ENCODE assay signal across 11 mouse cellular contexts in genomic region chr5:145071342-145071741, GRCm38 (mm10). TPM values are rescaled to one million over a fixed set of nuclear protein-coding genes. Genes with fewer than 3 reads are reported as not detected.
DNase-seq lines count a peak whose midpoint lies in the region; ATAC-seq and TF ChIP-seq lines count a peak whose summit lies in the region.
"Had no signal": no experiment of that assay in that cellular context is flagged by ENCODE, and none has a peak within 500 bp of the region (broad histone marks: within the 10 kb centered on the region; RNA-seq: fewer than 3 reads in every experiment).

No protein-coding gene starts in this region.

- no peak for TF ChIP-seq POLR2A in small intestine, adult 2 months (IDR thresholded peaks at IDR 0.05; ENCODE audit: low read depth, low read length)

- H3K4me3 ChIP-seq in layer of hippocampus, adult 2 months = no peak overlapping the region
- H3K4me3 ChIP-seq in small intestine, adult 2 months (ENCODE audit: low read depth, low read length) = no peak overlapping the region
- H3K4me3 ChIP-seq: lung, embryonic 15.5 days; myocyte had no signal

- H3K4me1 ChIP-seq in small intestine, adult 2 months (ENCODE audit: control insufficient read depth, insufficient read depth, insufficient read length, low read length) = no peaks in the 10 kb centered on the region
- H3K4me1 ChIP-seq: lung, embryonic 15.5 days had no signal

- no peaks in the 10 kb centered on the region for H3K36me3 ChIP-seq in small intestine, adult 2 months (ENCODE audit: control insufficient read depth, insufficient read depth, low read length)
- H3K36me3 ChIP-seq: lung, embryonic 15.5 days had no signal

- H3K27me3 ChIP-seq in small intestine, adult 2 months (ENCODE audit: control insufficient read depth, insufficient read depth, low read length) = no peaks in the 10 kb centered on the region
- H3K27me3 ChIP-seq: lung, embryonic 15.5 days had no signal

- peak; percentile 29 for TF ChIP-seq CTCF in layer of hippocampus, adult 2 months (conservative IDR thresholded peaks at IDR 0.05)
- peak; percentile 10; the same call in 1 of the 2 replicates for TF ChIP-seq CTCF in small intestine, adult 2 months (IDR thresholded peaks at IDR 0.05; ENCODE audit: extremely low read depth, insufficient read length, insufficient replicate concordance, low read depth, low read length)

- no peak overlapping the region for H3K27ac ChIP-seq in layer of hippocampus, adult 2 months
- no peak overlapping the region for H3K27ac ChIP-seq in small intestine, adult 2 months (ENCODE audit: insufficient read depth, low read depth, low read length)
- H3K27ac ChIP-seq: lung, embryonic 15.5 days had no signal

- WGBS in small intestine, adult 2 months = 55% methylated on average over 6 of the region's 6 CpGs

- ATAC-seq in common myeloid progenitor, adult 5-6 weeks (replicated peaks; ENCODE audit: low read depth, poor library complexity, severe bottlenecking) = 0 out of 2 replicates have a peak, but pooled peaks have one; percentile 38

- DNase-seq in layer of hippocampus, adult 2 months (ENCODE audit: low spot score in 2 of 2) = no peak
- no peak for DNase-seq in layer of hippocampus, postnatal 36 days
- DNase-seq in MEL-GATA-1-ER (ENCODE audit: extremely low read depth, low read depth) = peak; percentile 51
- no peak for DNase-seq in Muller cell, postnatal 12 days (ENCODE audit: inconsistent ontology term)
- DNase-seq in left cerebral cortex, adult 11 months (ENCODE audit: low spot score) = no peak

RNA-seq across cellular contexts. Expression of gene Arpc1a, which starts 12.3 kb away (rescaled TPM):
- total RNA-seq in layer of hippocampus, adult 2 months (2021) = 100 to 1,000 TPM; 252 to 255 TPM
- 100 to 1,000 TPM; 248 to 263 TPM for total RNA-seq in layer of hippocampus, postnatal 36 days (2021)
- 57.1 and 89.3 TPM in 2 replicates for total RNA-seq in common myeloid progenitor, adult 5-6 weeks (2017)
- 59.7 and 105 TPM in 2 replicates for polyA plus RNA-seq in small intestine, adult 2 months (2012; rRNA removed)

RNA-seq across cellular contexts. Expression of gene Kpna7, which starts 12.5 kb away (rescaled TPM):
- not detected for total RNA-seq in layer of hippocampus, adult 2 months (2021)
- total RNA-seq in layer of hippocampus, postnatal 36 days (2021) = not detected
- not detected in 2 replicates for total RNA-seq in common myeloid progenitor, adult 5-6 weeks (2017)
- polyA plus RNA-seq in small intestine, adult 2 months (2012; rRNA removed) = not detected in 2 replicates
- polyA plus RNA-seq: heart, embryonic 14.5 days; large intestine, adult 2 months; lung, embryonic 15.5 days; myocyte had no signal

RNA-seq across cellular contexts. Expression of gene 1700018F24Rik, which starts 28.6 kb away (rescaled TPM):
- total RNA-seq in layer of hippocampus, adult 2 months (2021) = not detected
- total RNA-seq in layer of hippocampus, postnatal 36 days (2021) = not detected
- total RNA-seq in common myeloid progenitor, adult 5-6 weeks (2017) = not detected in 2 replicates
- not detected in 2 replicates for polyA plus RNA-seq in small intestine, adult 2 months (2012; rRNA removed)
- polyA plus RNA-seq: heart, embryonic 14.5 days; large intestine, adult 2 months; myocyte had no signal

RNA-seq across cellular contexts. Expression of gene Gm4871, which starts 38.8 kb away (rescaled TPM):
- total RNA-seq in layer of hippocampus, adult 2 months (2021) = not detected
- not detected for total RNA-seq in layer of hippocampus, postnatal 36 days (2021)
- total RNA-seq in common myeloid progenitor, adult 5-6 weeks (2017) = not detected in 2 replicates
- polyA plus RNA-seq in small intestine, adult 2 months (2012; rRNA removed) = not detected in 2 replicates
- polyA plus RNA-seq: heart, embryonic 14.5 days; large intestine, adult 2 months; lung, embryonic 15.5 days; myocyte had no signal

RNA-seq across cellular contexts. Expression of gene Arpc1b, which starts 42.7 kb away (rescaled TPM):
- total RNA-seq in layer of hippocampus, adult 2 months (2021) = 10 to 100 TPM; 17.7 to 19.4 TPM
- 10 to 100 TPM; 23.4 to 26.9 TPM for total RNA-seq in layer of hippocampus, postnatal 36 days (2021)
- total RNA-seq in common myeloid progenitor, adult 5-6 weeks (2017) = 144 and 160 TPM in 2 replicates
- 595 and 1,197 TPM in 2 replicates for polyA plus RNA-seq in small intestine, adult 2 months (2012; rRNA removed)
